Mouse (Mus musculus): ENCODE results near the gene Dnaaf1. TPM values are rescaled to one million over a fixed set of nuclear protein-coding genes. Genes with fewer than 3 reads are reported as not detected.

Dnaaf1 gene
- polyA plus RNA-seq, 1 experiment from 2014 or later: 0.13 TPM

DNA sequence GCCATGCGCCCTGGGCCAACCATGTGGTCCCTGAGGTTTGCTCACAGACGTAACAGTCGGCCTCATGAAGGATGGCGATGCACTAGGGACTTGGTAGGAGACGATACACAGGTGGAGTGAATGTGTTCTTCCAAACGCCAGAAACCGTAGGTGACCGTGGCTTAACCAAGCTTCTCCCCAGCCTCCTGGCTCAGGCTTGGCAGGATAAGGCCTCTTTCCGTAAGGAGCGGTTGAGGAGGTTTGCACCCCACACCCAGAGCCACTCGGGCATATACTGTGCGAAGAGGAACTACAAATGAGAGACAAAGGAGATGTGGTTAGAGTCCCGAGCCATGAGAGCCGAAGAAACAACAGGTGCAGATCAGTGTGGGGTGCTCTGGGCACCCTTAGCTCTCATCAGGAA is 11.2 kb upstream of the Dnaaf1 start:
- no peak overlapping the region for H3K27ac ChIP-seq (replicated peaks; ENCODE audit: low read depth, low read length)
- peaks cover 61% of the 10 kb centered on the region for H3K36me3 ChIP-seq (ENCODE audit: control insufficient read depth, insufficient read depth, low read length)
- WGBS: 92% methylated on average over 14 of the region's 14 CpGs
- H3K9ac ChIP-seq (replicated peaks; ENCODE audit: low read length): no peak overlapping the region
- no peak overlapping the region for H3K4me3 ChIP-seq (replicated peaks; ENCODE audit: low read depth, low read length)
- H3K9me3 ChIP-seq (ENCODE audit: control insufficient read depth, low read length): no peaks in the 10 kb centered on the region
- no peak for DNase-seq
- no peak for ATAC-seq (ENCODE audit: low FRiP score, low TSS enrichment)
- H3K4me2 ChIP-seq (ENCODE audit: low read length): no peak overlapping the region
- H3K4me1 ChIP-seq (ENCODE audit: control insufficient read depth, insufficient read depth, low read length): no peaks in the 10 kb centered on the region
- H3K27me3 ChIP-seq (ENCODE audit: control insufficient read depth, insufficient read depth, low read length): no peaks in the 10 kb centered on the region

DNA sequence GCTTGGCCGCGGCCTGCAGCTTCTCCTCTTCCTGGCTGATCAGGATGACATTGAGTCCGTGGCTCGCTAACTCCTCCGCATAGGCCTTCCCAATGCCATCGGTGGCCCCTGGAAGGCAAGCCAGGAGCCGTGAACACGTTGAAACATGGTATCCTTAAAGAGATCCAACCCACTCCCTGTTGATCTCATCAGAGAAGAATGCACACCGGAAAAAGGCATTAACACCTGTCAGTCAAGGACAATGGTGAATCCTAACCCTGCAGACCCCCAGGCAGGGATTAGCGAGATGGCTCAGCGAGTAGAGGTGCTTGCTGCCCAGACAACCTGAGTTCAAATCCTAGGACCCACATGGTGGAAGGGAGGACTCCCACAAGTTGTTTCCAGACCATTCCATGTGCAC is 8.7 kb upstream of the Dnaaf1 start:
- H3K9ac ChIP-seq (replicated peaks; ENCODE audit: low read length): no peak overlapping the region
- WGBS: 78% methylated on average over 11 of the region's 11 CpGs
- no peaks in the 10 kb centered on the region for H3K9me3 ChIP-seq (ENCODE audit: control insufficient read depth, low read length)
- peaks cover 60% of the 10 kb centered on the region for H3K36me3 ChIP-seq (ENCODE audit: control insufficient read depth, insufficient read depth, low read length)
- H3K4me2 ChIP-seq (ENCODE audit: low read length): no peak overlapping the region
- ATAC-seq (ENCODE audit: low FRiP score, low TSS enrichment): no peak
- no peaks in the 10 kb centered on the region for H3K4me1 ChIP-seq (ENCODE audit: control insufficient read depth, insufficient read depth, low read length)
- no peak overlapping the region for H3K27ac ChIP-seq (replicated peaks; ENCODE audit: low read depth, low read length)
- no peak overlapping the region for H3K4me3 ChIP-seq (replicated peaks; ENCODE audit: low read depth, low read length)
- H3K27me3 ChIP-seq (ENCODE audit: control insufficient read depth, insufficient read depth, low read length): no peaks in the 10 kb centered on the region
- no peak for DNase-seq

DNA sequence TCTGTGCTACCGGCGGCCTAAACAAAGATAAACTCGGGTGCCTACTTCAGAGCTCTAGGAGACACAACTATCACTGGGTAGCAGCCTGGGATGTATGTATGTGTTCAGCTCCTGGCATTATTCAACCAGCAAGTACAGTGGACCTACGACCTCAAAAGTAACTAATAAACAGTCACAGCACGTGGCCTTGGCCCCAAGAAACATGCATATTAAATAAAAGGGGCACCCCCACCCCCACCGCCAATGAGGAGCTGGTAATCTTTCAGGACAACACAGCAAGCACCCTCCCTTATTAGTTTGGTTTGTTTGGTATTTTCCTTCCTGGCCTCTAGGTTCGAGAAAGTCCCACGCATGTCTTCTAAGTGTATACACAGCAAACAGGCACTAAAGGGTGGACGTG is 6.8 kb upstream of the Dnaaf1 start:
- WGBS: 90% methylated on average over 9 of the region's 9 CpGs

DNA sequence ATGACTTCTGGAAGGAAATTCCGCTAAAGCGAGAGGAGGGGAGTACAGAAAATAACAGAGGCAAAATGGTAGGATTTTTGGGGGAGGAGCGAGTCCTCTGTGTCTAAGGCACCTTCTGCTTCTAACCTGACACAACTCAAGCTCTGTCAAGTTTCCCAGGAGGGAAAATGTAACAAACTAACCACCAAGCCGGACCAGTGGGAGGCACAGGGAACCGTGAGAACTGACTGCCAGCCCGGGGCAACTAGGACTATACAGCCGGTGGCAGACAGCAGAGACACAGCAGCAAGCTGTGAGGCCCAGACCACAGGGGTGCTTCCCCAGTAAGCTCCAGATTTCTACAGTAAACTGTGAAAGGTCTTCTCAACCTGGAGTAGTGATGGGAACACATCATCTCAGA is 6.1 kb upstream of the Dnaaf1 start:
- Histone ChIP-seq H3K9ac (replicated peaks; ENCODE audit: low read length) (no peak overlapping the region), H3K9me3 (ENCODE audit: control insufficient read depth, low read length) (no peaks in the 10 kb centered on the region), H3K4me2 (ENCODE audit: low read length) (no peak overlapping the region), H3K27me3 (ENCODE audit: control insufficient read depth, insufficient read depth, low read length) (no peaks in the 10 kb centered on the region), H3K27ac (replicated peaks; ENCODE audit: low read depth, low read length) (no peak overlapping the region), H3K4me1 (ENCODE audit: control insufficient read depth, insufficient read depth, low read length) (peaks cover 8% of the 10 kb centered on the region), H3K4me3 (replicated peaks; ENCODE audit: low read depth, low read length) (no peak overlapping the region), H3K36me3 (ENCODE audit: control insufficient read depth, insufficient read depth, low read length) (peaks cover 39% of the 10 kb centered on the region)
- WGBS: 68% methylated on average over 7 of the region's 7 CpGs
- DNase-seq (no peak), ATAC-seq (ENCODE audit: low FRiP score, low TSS enrichment) (no peak)

More for the DNA sequence above, 6.8 kb upstream of the Dnaaf1 start:
- H3K4me2 ChIP-seq (ENCODE audit: low read length): no peak overlapping the region
- no peak for ATAC-seq (ENCODE audit: low FRiP score, low TSS enrichment)
- H3K4me3 ChIP-seq (replicated peaks; ENCODE audit: low read depth, low read length): no peak overlapping the region
- no peaks in the 10 kb centered on the region for H3K27me3 ChIP-seq (ENCODE audit: control insufficient read depth, insufficient read depth, low read length)
- peaks cover 46% of the 10 kb centered on the region for H3K36me3 ChIP-seq (ENCODE audit: control insufficient read depth, insufficient read depth, low read length)
- no peak overlapping the region for H3K9ac ChIP-seq (replicated peaks; ENCODE audit: low read length)
- H3K9me3 ChIP-seq (ENCODE audit: control insufficient read depth, low read length): no peaks in the 10 kb centered on the region
- peaks cover 1% of the 10 kb centered on the region; the same call in 1 of the 2 replicates for H3K4me1 ChIP-seq (ENCODE audit: control insufficient read depth, insufficient read depth, low read length)
- no peak overlapping the region for H3K27ac ChIP-seq (replicated peaks; ENCODE audit: low read depth, low read length)
- DNase-seq: no peak

DNA sequence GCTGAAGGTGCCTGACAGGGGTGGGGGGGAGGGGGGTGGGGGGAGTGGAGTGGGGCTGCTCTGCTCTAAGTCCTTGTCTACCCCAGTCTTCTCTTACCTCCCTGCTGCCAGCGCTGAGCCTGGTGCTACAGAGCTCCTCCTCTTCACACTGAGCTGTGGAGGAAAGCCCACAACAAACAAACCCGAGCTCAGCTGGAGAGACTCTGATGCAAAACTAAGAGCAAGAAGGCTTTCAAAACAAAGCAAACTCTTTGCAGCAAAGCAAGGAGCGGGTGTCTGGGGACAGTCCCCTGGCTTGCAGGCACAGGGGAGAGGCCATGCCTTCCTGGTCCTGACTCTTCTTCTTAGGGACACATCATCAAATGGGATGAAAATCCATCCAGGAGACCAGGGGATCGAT is 5.2 kb upstream of the Dnaaf1 start:
- Histone ChIP-seq H3K4me2 (ENCODE audit: low read length) (no peak overlapping the region), H3K27me3 (ENCODE audit: control insufficient read depth, insufficient read depth, low read length) (no peaks in the 10 kb centered on the region), H3K9ac (replicated peaks; ENCODE audit: low read length) (no peak overlapping the region), H3K27ac (replicated peaks; ENCODE audit: low read depth, low read length) (no peak overlapping the region), H3K36me3 (ENCODE audit: control insufficient read depth, insufficient read depth, low read length) (peaks cover 30% of the 10 kb centered on the region), H3K4me1 (ENCODE audit: control insufficient read depth, insufficient read depth, low read length) (peaks cover 11% of the 10 kb centered on the region), H3K4me3 (replicated peaks; ENCODE audit: low read depth, low read length) (no peak overlapping the region), H3K9me3 (ENCODE audit: control insufficient read depth, low read length) (no peaks in the 10 kb centered on the region)
- 40% methylated on average over 4 of the region's 4 CpGs for WGBS
- ATAC-seq (ENCODE audit: low FRiP score, low TSS enrichment): no peak
- no peak for DNase-seq

DNA sequence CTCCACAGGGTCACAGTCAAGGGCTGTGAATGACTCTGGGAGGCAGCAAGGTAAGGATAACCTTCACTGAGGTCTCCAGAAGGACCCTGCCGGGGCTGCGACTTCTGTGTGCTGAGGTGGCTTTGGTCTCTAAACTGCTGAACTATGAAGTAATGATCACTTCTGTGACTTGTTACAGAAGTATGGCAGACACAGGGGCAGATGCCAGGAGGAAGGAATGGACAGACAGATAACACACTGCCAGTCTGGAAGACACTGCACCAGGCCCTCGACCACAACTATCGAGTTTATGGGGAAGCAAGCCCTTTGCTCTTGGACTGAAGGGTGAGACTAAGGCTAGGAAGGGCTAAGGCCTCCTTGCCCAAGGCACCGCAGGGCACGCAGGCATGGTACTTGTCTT is 3.9 kb upstream of the Dnaaf1 start:
- Histone ChIP-seq H3K27ac (replicated peaks; ENCODE audit: low read depth, low read length) (no peak overlapping the region), H3K4me1 (ENCODE audit: control insufficient read depth, insufficient read depth, low read length) (peaks cover 11% of the 10 kb centered on the region), H3K9me3 (ENCODE audit: control insufficient read depth, low read length) (no peaks in the 10 kb centered on the region), H3K36me3 (ENCODE audit: control insufficient read depth, insufficient read depth, low read length) (peaks cover 17% of the 10 kb centered on the region), H3K4me2 (ENCODE audit: low read length) (no peak overlapping the region), H3K4me3 (replicated peaks; ENCODE audit: low read depth, low read length) (no peak overlapping the region), H3K9ac (replicated peaks; ENCODE audit: low read length) (no peak overlapping the region), H3K27me3 (ENCODE audit: control insufficient read depth, insufficient read depth, low read length) (0 out of 2 replicates have a peak, but pooled peaks cover 1% of the 10 kb centered on the region)
- 86% methylated on average over 6 of the region's 6 CpGs for WGBS
- no peak for ATAC-seq (ENCODE audit: low FRiP score, low TSS enrichment)
- no peak for DNase-seq

DNA sequence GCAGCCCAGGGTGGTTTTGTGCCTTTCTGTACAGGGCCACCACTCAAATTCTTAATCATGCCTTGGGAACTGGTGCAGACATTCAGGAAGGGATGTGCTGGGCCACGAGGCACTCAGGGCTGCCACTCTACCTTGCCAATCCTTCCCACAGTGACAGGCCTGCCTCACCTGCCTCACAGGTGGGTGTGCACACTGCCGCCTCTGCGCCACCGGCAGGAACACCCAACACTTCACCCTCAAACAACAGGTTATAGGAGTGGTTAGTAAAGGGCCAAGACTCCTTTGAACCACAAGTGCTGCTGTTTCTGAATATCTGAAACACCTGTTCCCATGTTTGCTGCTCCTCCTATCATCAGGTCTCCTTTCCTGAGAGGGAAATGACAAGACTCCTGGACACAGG is 2.6 kb upstream of the Dnaaf1 start:
- H3K4me3 ChIP-seq (replicated peaks; ENCODE audit: low read depth, low read length): no peak overlapping the region
- DNase-seq (no peak), ATAC-seq (ENCODE audit: low FRiP score, low TSS enrichment) (no peak)
- no peaks in the 10 kb centered on the region for H3K9me3 ChIP-seq (ENCODE audit: control insufficient read depth, low read length)
- no peak overlapping the region for H3K27ac ChIP-seq (replicated peaks; ENCODE audit: low read depth, low read length)
- H3K27me3 ChIP-seq (ENCODE audit: control insufficient read depth, insufficient read depth, low read length): 0 out of 2 replicates have a peak, but pooled peaks cover 8% of the 10 kb centered on the region
- H3K4me2 ChIP-seq (ENCODE audit: low read length): no peak overlapping the region
- H3K36me3 ChIP-seq (ENCODE audit: control insufficient read depth, insufficient read depth, low read length): peaks cover 9% of the 10 kb centered on the region; the same call in 1 of the 2 replicates
- H3K9ac ChIP-seq (replicated peaks; ENCODE audit: low read length): no peak overlapping the region
- WGBS: 95% methylated on average over 4 of the region's 4 CpGs
- peaks cover 11% of the 10 kb centered on the region for H3K4me1 ChIP-seq (ENCODE audit: control insufficient read depth, insufficient read depth, low read length)

DNA sequence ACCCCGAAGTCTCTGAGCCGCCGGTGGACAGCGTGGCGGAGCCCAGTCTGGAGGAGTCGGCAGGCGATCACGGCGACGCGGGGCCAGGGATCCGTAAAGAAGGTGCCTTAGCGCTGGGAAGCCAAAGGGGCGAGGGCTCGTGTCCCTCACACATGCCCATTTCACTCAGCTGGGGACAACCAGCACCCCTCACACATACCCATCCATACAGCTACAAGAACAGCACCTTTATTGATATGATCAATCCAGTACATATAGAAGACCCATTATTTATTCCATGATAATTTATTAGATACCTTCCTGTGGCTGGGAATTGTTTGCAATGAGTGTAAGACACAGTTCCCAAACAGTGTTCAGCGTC is 311 bp downstream of the Dnaaf1 start:
- Histone ChIP-seq H3K4me1 (ENCODE audit: control insufficient read depth, insufficient read depth, low read length) (peaks cover 11% of the 10 kb centered on the region), H3K9ac (replicated peaks; ENCODE audit: low read length) (peak overlapping the region; percentile 75), H3K36me3 (ENCODE audit: control insufficient read depth, insufficient read depth, low read length) (0 out of 2 replicates have a peak, but pooled peaks cover 4% of the 10 kb centered on the region), H3K4me3 (replicated peaks; ENCODE audit: low read depth, low read length) (peak overlapping the region; percentile 86), H3K9me3 (ENCODE audit: control insufficient read depth, low read length) (no peaks in the 10 kb centered on the region), H3K27me3 (ENCODE audit: control insufficient read depth, insufficient read depth, low read length) (0 out of 2 replicates have a peak, but pooled peaks cover 8% of the 10 kb centered on the region), H3K27ac (replicated peaks; ENCODE audit: low read depth, low read length) (no peak overlapping the region; the same call in 1 of the 2 replicates), H3K4me2 (ENCODE audit: low read length) (peak overlapping the region; percentile 75)
- 3% methylated on average over 16 of the region's 16 CpGs for WGBS
- DNase-seq: no peak
- no peak for ATAC-seq (ENCODE audit: low FRiP score, low TSS enrichment)

DNA sequence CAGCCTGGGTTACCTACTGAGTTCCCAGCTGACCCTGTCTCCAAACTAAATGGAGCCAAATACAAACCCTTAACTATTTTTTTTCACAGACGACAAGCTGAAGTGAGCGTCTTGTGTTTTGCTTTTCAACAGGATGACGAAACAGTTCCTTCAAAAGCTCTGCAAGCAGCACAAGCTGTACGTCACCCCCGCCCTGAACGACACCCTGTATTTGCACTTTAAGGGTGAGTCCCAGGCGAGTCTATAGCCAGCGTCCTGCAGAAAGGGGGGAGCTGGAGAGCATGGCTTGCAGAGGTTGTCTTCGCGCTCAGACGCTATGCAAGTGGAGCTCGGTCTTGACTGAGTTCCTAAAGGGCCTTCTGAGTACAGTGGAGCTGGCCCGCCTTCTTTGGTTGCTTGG is 4.1 kb downstream of the Dnaaf1 start:
- Histone ChIP-seq H3K9ac (replicated peaks; ENCODE audit: low read length) (no peak overlapping the region), H3K36me3 (ENCODE audit: control insufficient read depth, insufficient read depth, low read length) (no peaks in the 10 kb centered on the region), H3K27ac (replicated peaks; ENCODE audit: low read depth, low read length) (no peak overlapping the region), H3K27me3 (ENCODE audit: control insufficient read depth, insufficient read depth, low read length) (0 out of 2 replicates have a peak, but pooled peaks cover 8% of the 10 kb centered on the region), H3K9me3 (ENCODE audit: control insufficient read depth, low read length) (no peaks in the 10 kb centered on the region), H3K4me3 (replicated peaks; ENCODE audit: low read depth, low read length) (no peak overlapping the region), H3K4me1 (ENCODE audit: control insufficient read depth, insufficient read depth, low read length) (peaks cover under 1% of the 10 kb centered on the region), H3K4me2 (ENCODE audit: low read length) (no peak overlapping the region)
- whole genome bisulfite sequencing: 43% methylated on average over 13 of the region's 13 CpGs
- DNase-seq (no peak), ATAC-seq (ENCODE audit: low FRiP score, low TSS enrichment) (no peak)
